Mouse (Mus musculus) thymus, adult 2 months (tissue): ENCODE data around the gene Gse1.

Source experiments
- CTCF ChIP-seq: fragments of 200-500 bp; IDR thresholded peaks from 2 replicates; pipeline ENCODE4 v1.5.1; 2012; ENCODE audit warnings: mild to moderate bottlenecking, control low read depth, low read length, moderate library complexity, borderline replicate concordance; ENCODE audit not compliant: control insufficient read depth, poor library complexity, insufficient read depth; ENCODE audit errors: extremely low read depth
- POLR2A ChIP-seq: fragments of 200-500 bp; IDR thresholded peaks from 2 replicates; pipeline ENCODE4 v1.6.1; 2012; ENCODE audit warnings: mild to moderate bottlenecking, low read length, control low read depth, moderate library complexity; ENCODE audit not compliant: control insufficient read depth, poor library complexity, insufficient read depth; ENCODE audit errors: extremely low read depth

GRCm38 (mm10) chr8:120440739-120441138 is 212.5 kb downstream of the Gse1 start:
- no peak for TF ChIP-seq CTCF
- no peak for TF ChIP-seq POLR2A
